Mouse (Mus musculus): Measurements from ENCODE around the gene Zfp287. TPM values are rescaled to one million over a fixed set of nuclear protein-coding genes. Genes with fewer than 3 reads are reported as not detected.
"Not testable (repeated sequence)": the region's sequence is repeated elsewhere in the genome, so short reads cannot be mapped to it uniquely, and the experiment has no call there.

The Zfp287 gene
- 6.7 and 8.0 TPM in 2 replicates for polyA plus RNA-seq (2016; fragmentation: Nextera tagmentation; extraction: Ambion mirVana)

DNA sequence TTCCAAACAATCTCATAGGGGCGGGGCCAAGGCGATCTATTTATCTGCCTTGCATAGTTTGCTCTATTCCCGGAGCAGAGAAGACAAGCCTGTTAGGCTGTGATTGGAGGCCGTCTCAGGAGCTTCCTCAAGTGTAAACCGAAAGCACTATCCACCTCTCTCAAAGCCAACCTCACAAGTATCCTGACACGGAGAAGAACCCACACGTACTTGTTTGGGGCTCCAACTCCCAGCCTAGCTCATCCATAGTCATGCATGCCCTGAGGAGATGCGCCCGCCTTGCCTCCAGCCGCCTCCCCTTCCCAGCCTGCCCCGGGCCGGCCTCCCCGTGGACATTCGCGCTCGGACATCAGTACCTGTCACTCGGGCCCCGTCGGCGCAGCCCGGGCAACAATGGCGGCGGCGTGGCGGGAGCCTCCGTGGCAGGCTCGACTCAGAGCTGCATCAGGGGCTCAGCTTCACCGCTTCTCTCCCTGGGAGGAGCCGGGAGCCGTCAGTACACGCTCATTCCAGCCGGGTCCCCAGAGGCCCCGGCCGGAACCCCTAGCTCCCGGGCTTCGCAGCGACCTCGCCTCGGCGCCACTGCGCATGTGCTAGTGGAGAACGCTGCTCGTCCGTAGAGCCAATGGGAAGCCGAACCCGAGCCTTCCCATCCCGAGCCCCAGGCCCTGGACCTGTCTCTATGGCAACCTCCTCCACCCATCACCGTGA is at the start of gene Zfp287:
Zfp287 (minus strand) TSS at position 595 of the 711 bp plus-strand sequence.
- H3K27me3 ChIP-seq (ENCODE audit: insufficient read depth, poor library complexity, severe bottlenecking): no peaks in the 10 kb centered on the region
- WGBS: 2% methylated on average over 48 of the region's 48 CpGs
- peak; percentile 93 for DNase-seq (ENCODE audit: low spot score)
- H3K27ac ChIP-seq: peak within 1 kb of the TSS; percentile 89
- H3K9me3 ChIP-seq: no peaks in the 10 kb centered on the region
- peak within 1 kb of the TSS; percentile 82 for H3K4me3 ChIP-seq
- H3K36me3 ChIP-seq: peaks cover 17% of the 10 kb centered on the region
- peaks cover 6% of the 10 kb centered on the region; the same call in 1 of the 2 replicates for H3K4me1 ChIP-seq

- Histone ChIP-seq H3K36me3 (peaks cover 44% of the 10 kb centered on the region), H3K4me1 (no peaks in the 10 kb centered on the region), H3K9me3 (peaks cover 38% of the 10 kb centered on the region), H3K27me3 (ENCODE audit: insufficient read depth, poor library complexity, severe bottlenecking) (no peaks in the 10 kb centered on the region), H3K27ac (no peak overlapping the region), H3K4me3 (no peak overlapping the region)
- no peak for DNase-seq (ENCODE audit: low spot score)
- WGBS: 90% methylated on average over 7 of the region's 7 CpGs
These were observed 44.8 kb upstream of the Zfp287 start for GRCm38 (mm10) chr11:62776510-62776909.

DNA sequence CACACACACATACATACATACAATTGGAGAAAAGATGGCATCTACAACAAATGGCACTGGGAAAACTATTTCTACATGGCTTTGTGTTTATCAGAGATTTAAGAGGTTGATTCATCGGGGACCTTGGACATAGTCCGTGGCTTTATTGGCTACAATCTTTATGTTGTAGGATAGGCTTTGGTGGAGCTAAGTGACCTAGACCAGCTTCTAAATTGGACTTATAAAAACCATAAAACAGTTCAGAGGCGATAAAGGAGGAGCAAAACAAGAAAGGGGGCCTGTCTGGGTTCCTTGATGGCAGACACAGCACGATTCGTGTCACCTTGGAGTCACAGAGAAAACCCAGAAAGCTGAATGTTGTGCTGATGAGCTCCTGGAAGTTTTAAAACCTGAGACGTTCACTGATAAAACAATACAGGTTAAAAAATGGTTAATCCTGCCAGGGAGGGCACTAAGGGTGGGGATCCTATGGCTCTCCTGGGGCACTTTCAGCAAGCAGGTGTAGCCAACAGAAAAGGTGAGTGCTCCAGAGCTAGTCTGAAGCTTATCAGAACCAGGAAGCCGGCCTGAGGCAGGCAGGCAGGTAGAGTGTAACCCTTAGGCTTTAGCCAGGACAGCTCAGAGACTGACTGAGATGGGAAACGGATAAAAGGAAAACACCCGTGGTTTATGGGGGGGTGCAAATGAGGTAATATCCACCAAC is 29.2 kb upstream of the Zfp287 start:
- Histone ChIP-seq H3K36me3 (no peaks in the 10 kb centered on the region), H3K4me3 (no peak overlapping the region), H3K9me3 (no peaks in the 10 kb centered on the region), H3K4me1 (peaks cover 15% of the 10 kb centered on the region), H3K27ac (no peak overlapping the region), H3K27me3 (ENCODE audit: insufficient read depth, poor library complexity, severe bottlenecking) (peaks cover 14% of the 10 kb centered on the region)
- 68% methylated on average over 9 of the region's 9 CpGs for WGBS
- DNase-seq (ENCODE audit: low spot score): no peak

DNA sequence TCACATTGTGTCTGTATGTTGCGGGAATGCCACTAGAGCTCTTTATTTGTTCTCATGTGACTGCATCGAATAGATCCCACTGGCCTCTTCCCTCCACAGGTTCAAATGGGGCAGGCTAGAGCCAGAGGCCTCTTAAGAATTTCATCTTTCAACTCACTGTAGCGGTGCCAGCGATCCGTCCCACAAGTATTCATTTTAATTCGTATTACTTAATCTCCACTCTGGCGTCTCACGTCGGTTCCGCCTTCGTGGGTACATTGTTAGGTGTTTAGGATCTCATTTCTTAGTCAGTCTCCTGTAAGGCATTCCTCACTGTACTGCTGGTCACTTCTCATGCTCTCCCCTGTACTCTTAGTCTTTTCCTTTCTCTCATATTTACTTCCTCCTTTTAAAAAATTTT is 26.8 kb upstream of the Zfp287 start:
- WGBS: 88% methylated on average over 11 of the region's 11 CpGs
- no peak for DNase-seq (ENCODE audit: low spot score)
- Histone ChIP-seq H3K4me3 (no peak overlapping the region), H3K27me3 (ENCODE audit: insufficient read depth, poor library complexity, severe bottlenecking) (peaks cover 28% of the 10 kb centered on the region), H3K9me3 (no peaks in the 10 kb centered on the region), H3K36me3 (no peaks in the 10 kb centered on the region), H3K4me1 (peaks cover 15% of the 10 kb centered on the region), H3K27ac (no peak overlapping the region)

- Histone ChIP-seq H3K4me3 (no peak overlapping the region), H3K27ac (no peak overlapping the region), H3K36me3 (no peaks in the 10 kb centered on the region), H3K27me3 (ENCODE audit: insufficient read depth, poor library complexity, severe bottlenecking) (peaks cover 28% of the 10 kb centered on the region), H3K9me3 (no peaks in the 10 kb centered on the region), H3K4me1 (peaks cover 15% of the 10 kb centered on the region)
- DNase-seq (ENCODE audit: low spot score): no peak
- 76% methylated on average over 6 of the region's 6 CpGs for WGBS
These were observed 26.2 kb upstream of the Zfp287 start for GRCm38 (mm10) chr11:62757906-62758305.

DNA sequence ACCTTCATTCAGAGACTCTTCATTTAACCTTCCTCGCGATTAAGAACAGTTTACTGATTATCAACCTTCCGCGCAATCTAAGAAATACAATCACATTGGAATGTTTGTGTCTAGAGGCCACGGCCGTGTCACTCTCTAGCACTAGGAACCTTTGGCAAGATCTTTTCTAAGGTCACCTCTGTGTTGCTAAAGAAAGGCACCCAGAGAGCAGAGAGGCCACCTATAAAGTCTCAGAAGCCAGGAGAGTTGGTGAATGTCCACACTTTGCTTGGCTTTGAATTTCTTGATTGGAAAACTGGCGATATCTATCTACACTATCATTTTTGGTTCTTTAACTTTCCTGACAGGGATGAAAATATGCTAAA is 25.4 kb upstream of the Zfp287 start:
- DNase-seq (ENCODE audit: low spot score): no peak
- 7% methylated on average over 7 of the region's 7 CpGs for WGBS
- Histone ChIP-seq H3K27me3 (ENCODE audit: insufficient read depth, poor library complexity, severe bottlenecking) (peaks cover 28% of the 10 kb centered on the region), H3K9me3 (no peaks in the 10 kb centered on the region), H3K36me3 (no peaks in the 10 kb centered on the region), H3K4me1 (peaks cover 15% of the 10 kb centered on the region), H3K27ac (no peak overlapping the region), H3K4me3 (peak overlapping the region; percentile 40)

- peaks cover 28% of the 10 kb centered on the region for H3K27me3 ChIP-seq (ENCODE audit: insufficient read depth, poor library complexity, severe bottlenecking)
- H3K9me3 ChIP-seq: no peaks in the 10 kb centered on the region
- 8% methylated on average over 36 of the region's 36 CpGs for WGBS
- H3K4me3 ChIP-seq: peak overlapping the region; percentile 40
- no peaks in the 10 kb centered on the region for H3K36me3 ChIP-seq
- DNase-seq (ENCODE audit: low spot score): peak; percentile 98
- peaks cover 9% of the 10 kb centered on the region for H3K4me1 ChIP-seq
- H3K27ac ChIP-seq: peak overlapping the region; percentile 16; the same call in 1 of the 2 replicates
These were observed 24.9 kb upstream of the Zfp287 start for GRCm38 (mm10) chr11:62756456-62757142.

DNA sequence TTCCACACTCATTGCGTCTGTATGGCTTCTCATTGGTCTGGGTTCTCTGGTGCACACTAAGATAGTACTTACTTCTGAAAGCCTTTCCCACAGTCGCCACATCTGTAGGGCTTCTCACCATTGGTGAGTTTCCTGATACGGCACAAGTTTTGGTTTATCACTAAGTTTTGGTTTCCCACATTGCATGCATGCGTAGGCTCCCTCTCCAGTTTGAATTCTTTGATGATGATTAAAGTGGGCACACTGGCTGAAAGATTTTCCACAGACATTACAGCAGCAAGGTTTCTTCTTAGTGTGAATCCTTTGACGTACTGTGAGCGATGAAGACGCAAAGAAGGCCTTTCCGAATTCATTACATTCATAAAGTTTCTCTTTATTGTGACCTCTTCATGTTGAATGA is 21.1 kb upstream of the Zfp287 start, which contains the start of gene Gm10428:
Gm10428 (plus strand) TSS at position 321 of the 400 bp plus-strand sequence.
- WGBS: 86% methylated on average over 8 of the region's 8 CpGs
- H3K27me3 ChIP-seq (ENCODE audit: insufficient read depth, poor library complexity, severe bottlenecking): peaks cover 50% of the 10 kb centered on the region

DNA sequence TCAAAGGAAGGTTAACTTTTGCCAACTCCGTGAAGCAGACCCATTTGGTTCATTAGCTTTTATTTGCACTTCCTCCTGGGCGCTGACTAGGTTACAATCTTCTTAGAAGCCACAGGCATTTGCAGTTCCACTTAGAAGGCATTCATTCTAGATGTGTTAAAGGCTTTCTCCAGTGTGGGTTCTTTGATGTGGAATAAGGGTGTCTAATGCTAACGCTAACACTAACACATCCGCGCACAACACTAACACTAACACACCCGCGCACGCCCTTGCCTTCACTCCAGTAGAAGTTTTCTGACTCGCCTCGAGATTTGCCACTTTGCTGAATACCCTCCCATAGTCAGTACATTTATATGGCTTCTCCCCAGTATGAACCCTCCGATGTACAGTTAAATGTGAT is 20.5 kb upstream of the Zfp287 start:
- 59% methylated on average over 11 of the region's 11 CpGs for WGBS
- no peak overlapping the region for H3K4me3 ChIP-seq

More for the DNA sequence above, 21.1 kb upstream of the Zfp287 start, which contains the start of gene Gm10428:
- DNase-seq (ENCODE audit: low spot score): no peak
- Histone ChIP-seq H3K27ac (no peak within 1 kb of the TSS), H3K36me3 (no peaks in the 10 kb centered on the region), H3K4me1 (peaks cover 5% of the 10 kb centered on the region), H3K9me3 (no peaks in the 10 kb centered on the region), H3K4me3 (no peak within 1 kb of the TSS)

GRCm38 (mm10) chr11:62749445-62749844 is 17.7 kb upstream of the Zfp287 start:
- H3K4me3 ChIP-seq; H3K36me3 ChIP-seq; H3K27ac ChIP-seq; H3K4me1 ChIP-seq; H3K9me3 ChIP-seq; DNase-seq (ENCODE audit: low spot score): not testable (repeated sequence)
- WGBS: 87% methylated on average over 13 of the region's 13 CpGs
- peaks cover 39% of the 10 kb centered on the region for H3K27me3 ChIP-seq (ENCODE audit: insufficient read depth, poor library complexity, severe bottlenecking)

More for the DNA sequence above, 20.5 kb upstream of the Zfp287 start:
- DNase-seq (ENCODE audit: low spot score): no peak
- Histone ChIP-seq H3K27ac (no peak overlapping the region), H3K9me3 (no peaks in the 10 kb centered on the region), H3K4me1 (peaks cover 5% of the 10 kb centered on the region), H3K36me3 (no peaks in the 10 kb centered on the region), H3K27me3 (ENCODE audit: insufficient read depth, poor library complexity, severe bottlenecking) (peaks cover 51% of the 10 kb centered on the region)

- H3K9me3 ChIP-seq: no peaks in the 10 kb centered on the region
- no peaks in the 10 kb centered on the region for H3K36me3 ChIP-seq
- peaks cover 38% of the 10 kb centered on the region for H3K27me3 ChIP-seq (ENCODE audit: insufficient read depth, poor library complexity, severe bottlenecking)
- no peak overlapping the region for H3K27ac ChIP-seq
- 73% methylated on average over 4 of the region's 4 CpGs for WGBS
- H3K4me1 ChIP-seq: no peaks in the 10 kb centered on the region
- DNase-seq (ENCODE audit: low spot score): no peak
- H3K4me3 ChIP-seq: no peak overlapping the region
These were observed 16.4 kb upstream of the Zfp287 start for GRCm38 (mm10) chr11:62748062-62748461.

- Histone ChIP-seq H3K27me3 (ENCODE audit: insufficient read depth, poor library complexity, severe bottlenecking) (peaks cover 38% of the 10 kb centered on the region), H3K4me1 (no peaks in the 10 kb centered on the region), H3K4me3 (no peak overlapping the region), H3K27ac (no peak overlapping the region), H3K9me3 (no peaks in the 10 kb centered on the region), H3K36me3 (no peaks in the 10 kb centered on the region)
- 78% methylated on average over 9 of the region's 9 CpGs for WGBS
- no peak for DNase-seq (ENCODE audit: low spot score)
These were observed 15.5 kb upstream of the Zfp287 start for GRCm38 (mm10) chr11:62747227-62747626.

All from heart, embryonic 10.5 days (tissue).